Mouse (Mus musculus): ENCODE data around the gene Rpl7l1.
A peak's percentile ranks its signal among the peaks of the same experiment; 100 is the strongest.
"Not testable (repeated sequence)": the region's sequence is repeated elsewhere in the genome, so short reads cannot be mapped to it uniquely, and the experiment has no call there.

Rpl7l1 gene

DNA sequence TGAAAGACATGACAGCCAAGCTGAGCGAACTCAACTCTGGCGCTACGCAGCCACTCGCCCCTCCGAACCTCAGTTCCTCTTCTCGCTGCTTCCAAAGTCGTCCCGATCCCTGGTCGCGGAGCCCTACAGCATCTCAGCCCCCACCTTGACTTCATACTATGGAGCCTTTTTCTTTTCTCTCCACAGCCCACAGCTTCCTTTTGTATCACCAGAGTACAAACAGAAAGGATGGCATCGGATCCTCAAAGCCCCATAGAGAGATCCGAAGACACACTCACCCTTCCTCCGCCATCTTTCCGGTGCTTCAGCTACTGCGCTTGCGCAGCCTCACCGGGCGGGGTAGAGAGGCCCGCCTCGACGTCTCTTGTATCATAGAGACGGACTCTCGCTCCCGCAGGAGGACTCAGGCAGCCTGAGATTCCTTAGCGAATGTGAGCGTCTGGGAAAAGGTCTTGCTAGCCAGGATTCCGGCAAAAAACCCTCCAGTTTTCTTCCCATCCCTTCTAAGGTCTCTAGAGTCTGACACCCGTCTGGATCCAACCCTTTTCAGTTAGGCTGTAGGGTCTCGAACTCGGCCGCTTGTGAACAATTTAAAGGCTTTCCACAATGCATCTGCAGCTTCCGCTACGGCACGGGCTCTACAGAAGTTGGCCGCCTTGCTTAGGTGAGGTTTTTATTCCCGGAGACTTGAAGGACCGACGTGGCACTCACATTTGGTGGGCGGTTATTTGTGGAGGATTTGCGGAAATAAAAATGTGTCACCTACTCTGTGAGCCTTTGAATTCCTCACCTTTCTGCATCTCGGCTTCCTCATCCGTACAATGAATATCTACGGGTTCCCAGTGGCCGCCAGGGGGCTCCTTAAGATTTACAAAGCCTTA, at the start of gene Rpl7l1:
TSS of gene Rpl7l1 (minus strand) at position 332 of the 881 bp plus-strand sequence.
- DNase-seq = peak; percentile 89

DNA sequence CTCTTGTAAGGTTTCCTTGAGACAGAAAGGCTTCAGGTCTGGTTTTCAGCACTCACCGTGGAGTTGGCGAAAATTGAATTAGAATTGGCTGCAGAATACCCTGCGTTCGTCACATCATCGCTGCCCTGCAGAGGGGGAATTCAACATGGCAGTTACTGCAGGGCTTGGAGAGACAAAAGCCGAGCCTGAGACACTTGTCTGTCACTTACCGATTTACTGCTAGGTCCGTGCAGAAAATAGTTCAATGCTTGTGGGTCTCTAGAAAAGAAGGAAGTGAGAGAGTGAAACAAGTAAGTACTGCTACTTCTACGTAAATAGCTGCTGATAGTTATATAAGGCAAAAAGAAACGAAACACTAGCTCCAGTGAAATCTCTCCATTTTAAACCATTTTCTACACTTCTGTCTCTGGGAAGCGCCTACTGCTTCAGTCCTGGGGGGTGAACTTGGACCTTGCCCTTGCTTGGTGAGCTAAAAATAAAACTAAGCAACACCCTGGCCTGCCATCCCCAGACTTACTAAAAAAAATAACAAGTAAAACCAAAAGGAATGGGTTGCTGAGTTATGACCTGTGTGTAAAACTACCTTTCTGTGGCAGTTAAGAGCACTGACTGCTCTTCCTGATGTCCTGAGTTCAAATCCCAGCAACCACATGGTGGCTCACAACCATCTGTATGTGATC, 47.5 kb upstream of the Rpl7l1 start:
- no peak for DNase-seq

DNA sequence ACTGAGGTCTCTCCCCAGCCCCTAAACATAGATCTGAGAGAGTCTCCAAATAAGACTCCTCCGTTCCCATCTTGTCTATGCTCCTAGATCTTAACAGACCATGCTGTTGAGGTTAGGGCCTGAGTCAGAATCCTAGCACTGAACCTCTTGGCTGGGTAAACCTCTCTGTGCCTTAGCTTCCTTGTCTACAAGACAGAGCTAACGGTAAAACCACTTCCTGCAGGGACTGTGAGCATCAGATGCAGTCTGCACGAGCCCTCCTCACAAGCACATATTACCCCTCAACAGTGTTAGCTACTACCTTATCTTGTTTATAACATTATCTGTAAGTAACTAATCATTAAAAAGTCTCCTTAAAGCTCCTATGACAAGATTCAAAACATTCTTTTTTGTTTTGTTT, 46.5 kb upstream of the Rpl7l1 start:
- DNase-seq = no peak

DNA sequence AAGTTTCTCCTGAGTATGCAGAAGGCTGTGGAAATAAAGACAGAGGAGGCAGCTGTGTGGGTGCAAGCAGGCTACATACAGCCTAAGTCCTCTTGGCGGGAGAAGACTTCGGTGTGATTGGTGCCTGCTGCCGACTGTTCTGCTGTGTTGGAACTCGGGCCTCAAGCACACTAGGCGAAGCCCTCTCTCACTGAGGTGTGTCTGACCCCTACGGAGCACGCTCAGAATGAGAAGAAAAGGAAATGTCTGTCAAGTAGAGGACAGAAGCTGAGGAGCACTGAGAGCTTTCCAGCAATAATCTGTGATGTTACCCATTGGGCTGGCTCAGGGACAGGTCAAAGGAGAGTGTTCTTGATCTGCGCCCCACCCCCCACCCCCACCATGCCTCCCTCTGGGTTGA, 40.6 kb upstream of the Rpl7l1 start:
- no peak for DNase-seq

DNA sequence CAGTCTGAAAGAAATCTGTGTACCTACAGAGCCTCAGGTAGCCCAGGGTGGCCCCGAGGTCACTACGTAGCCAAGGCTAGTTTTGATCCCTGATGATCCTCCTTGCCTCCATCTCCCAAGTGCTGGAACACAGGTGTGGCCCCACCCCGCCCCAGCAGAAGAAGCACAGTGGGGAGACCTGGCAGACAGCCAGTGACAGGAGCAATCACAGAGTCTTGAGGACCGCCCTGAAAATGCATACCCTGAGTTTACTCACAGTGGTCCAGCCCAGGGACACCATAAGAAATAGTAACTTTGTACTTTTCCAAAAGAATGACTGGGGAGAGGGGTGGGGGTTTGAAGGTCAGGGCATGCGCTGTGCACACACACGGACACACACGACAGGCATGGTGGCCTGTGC, 38.2 kb upstream of the Rpl7l1 start:
- DNase-seq = peak; percentile 22

DNA sequence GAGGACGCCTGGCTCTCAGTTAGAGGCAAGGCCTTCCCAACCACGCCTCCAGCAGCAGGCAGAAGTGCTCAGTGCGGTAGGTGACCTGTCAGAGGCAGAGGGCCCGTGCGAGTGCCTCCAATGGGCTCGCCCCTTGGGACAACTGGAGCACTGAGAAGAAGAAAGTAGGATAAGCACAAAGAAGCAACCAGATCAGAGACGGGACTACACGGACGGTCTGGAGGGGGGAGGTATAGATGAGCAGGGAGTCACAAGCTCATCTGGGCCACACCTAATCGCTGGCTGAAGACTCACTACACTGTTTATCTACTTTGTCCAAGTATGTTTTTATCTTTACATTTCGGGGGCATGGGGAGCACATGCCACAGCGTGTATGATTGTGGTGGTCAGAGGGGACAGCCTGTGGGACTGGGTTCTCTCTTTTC, 35.3 kb upstream of the Rpl7l1 start:
- no peak for DNase-seq

DNA sequence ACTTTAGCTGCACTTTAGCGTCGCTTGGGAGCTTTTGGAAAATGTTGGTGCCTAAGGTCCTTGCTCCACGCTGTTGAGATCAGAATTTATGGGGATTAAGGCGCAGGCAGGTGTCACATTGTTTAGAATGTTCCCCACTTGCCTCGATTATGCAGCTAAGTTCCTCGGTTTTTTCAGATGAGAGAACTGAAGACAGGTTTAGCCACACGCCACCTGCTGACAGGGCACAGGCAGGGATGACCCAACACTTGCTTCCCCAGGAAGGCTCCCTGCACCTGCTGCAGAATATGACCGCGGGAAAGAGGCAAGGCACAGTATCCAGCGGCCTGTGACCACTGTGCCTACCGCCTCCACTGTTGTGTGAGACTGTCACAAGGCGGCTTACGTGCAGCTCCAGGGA, 33.8 kb upstream of the Rpl7l1 start:
- no peak for DNase-seq

DNA sequence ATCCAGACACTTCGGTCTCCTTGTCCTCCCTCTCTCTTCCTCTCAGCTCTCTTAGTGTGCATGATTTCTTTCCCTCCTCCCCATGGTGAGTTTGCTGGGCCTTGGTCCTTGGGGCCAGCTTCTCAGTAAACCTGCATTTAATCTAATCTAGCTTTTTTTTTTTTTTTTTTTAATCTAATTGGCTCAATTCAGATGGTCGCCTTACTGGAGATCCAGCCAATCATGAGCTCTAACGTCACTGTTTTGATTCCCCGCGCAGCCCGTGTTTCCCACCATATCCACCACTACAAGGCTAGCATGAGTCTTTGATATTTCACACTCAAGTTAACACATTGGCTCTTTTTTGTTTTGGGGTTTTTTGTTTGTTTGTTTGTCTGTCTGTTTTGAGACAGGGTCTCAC, 32.0 kb upstream of the Rpl7l1 start:
- no peak for DNase-seq

DNA sequence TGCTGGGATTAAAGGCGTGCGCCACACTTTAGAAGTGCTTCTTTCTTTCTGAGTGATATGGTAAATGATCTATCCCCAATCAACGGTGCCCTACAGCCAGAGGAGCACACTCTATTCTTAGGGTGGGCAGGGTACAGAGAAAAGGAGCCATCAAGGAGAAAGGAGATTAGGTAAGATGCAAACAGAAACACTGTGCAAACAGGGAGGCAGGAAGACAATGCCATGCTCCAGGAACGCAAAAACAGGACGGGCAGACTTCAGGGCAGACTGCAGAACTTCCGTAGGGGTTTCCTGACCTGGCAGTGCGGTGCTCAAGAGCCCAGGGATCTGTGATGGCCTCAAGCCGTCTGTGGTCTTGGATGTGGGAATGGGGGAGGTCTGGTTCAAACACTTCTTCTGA, 31.2 kb upstream of the Rpl7l1 start:
- no peak for DNase-seq

DNA sequence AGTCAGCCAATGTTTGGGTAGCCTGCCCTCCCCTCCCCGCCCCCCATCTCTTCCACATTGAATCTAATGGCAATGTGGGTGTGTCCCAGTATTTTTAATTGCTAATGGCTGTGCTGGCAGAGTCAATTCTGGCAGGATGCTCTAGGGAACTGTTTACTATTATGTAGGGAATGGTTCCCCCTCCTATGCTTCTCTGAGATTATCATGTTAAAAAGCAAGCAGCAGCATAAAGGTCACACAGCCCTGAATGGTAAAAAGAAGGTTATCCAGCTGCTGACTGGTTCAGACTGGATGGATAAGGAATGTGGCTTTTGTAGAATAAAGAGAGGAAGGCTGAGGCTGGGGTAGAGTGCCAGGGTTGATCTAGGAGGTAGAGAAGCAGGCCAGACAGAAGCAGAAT, 30.0 kb upstream of the Rpl7l1 start:
- no peak for DNase-seq

DNA sequence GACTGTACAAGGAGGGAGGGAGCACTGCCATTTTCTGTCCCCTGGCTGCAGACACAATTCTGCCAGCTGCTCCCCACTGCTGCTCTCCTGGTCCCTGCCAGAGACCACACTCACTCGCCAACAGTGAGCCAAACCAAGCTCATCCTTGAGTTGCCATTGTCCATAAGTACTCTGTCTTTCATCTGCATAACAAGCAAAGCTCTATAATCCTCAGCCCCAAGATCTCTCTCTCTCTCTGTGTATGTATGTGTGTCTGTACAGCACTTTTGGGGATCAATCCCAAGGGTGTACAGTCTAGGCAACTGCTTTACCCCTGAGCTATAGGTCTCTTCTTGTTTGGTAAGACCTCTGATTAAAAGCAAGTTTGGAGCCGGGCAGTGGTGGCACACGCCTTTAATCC, 28.2 kb upstream of the Rpl7l1 start:
- no peak for DNase-seq

DNA sequence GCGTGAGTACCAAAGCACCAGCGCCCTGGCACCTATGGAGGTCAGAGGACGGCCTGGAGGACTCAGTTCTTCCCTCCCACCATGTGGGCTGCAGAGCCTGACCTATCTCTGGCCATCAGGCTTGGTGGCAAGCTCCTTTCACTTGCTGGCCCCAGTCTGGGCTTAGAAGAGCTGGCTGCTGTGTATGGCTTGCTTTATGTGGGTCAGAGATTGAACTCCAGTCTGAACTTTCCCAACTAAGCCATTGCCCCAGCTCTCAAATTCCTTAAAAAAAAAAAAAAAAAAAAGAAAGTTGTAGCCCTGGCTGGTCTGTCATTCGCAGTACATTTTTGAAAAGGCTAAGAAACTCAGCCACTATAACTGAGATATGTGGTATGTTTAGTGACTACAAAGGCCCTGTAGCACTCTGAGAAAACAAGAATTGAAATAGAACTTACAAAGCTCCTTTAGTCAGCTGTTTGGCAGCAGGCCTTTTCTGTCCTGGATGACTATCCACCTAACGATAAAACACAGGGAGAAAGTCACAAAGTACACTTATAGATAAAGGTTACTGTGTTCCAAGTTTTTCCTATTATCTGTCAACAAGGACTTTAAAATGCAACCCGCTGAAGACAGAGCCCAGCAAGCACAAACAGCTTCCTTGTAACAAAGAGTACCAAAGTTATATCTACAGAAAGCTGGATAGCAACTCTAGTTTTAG, 26.8 kb upstream of the Rpl7l1 start:
- no peak for DNase-seq

DNA sequence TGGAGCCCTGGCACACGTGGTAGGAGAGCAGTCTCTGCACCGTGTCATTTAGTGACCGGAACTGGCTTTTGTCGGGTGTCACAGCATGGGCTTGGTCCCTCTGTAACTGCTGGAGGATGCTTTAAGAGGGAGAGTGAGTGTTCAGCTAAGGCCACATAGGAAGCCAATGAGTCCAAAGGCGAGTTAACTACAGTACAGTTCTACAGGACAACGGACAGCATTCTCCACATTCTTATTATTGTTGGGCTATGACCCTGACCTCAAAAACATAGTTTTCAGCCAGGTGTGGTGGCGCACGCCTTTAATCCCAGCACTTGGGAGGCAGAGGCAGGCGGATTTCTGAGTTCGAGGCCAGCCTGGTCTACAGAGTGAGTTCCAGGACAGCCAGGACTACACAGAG, 25.9 kb upstream of the Rpl7l1 start:
- no peak for DNase-seq

DNA sequence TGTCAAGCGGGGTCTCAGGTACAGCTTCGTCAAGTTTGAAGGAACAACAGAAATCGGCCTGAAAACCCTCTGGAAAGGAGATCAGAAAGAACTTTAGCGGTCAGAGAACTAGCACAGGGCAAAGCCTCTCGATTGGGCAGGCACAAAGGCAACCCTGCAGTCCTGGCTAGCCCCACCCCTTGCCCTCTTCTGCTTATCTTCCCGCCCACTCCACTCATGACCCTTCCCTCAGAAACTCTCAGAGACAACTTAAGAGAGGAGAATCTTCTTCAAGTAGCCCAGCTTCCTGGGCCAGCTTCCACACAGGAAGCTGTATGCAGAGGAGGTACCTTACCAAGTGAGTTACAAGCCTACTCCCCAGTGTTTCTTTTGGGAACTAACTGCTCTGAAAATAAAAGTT, 19.3 kb upstream of the Rpl7l1 start:
- DNase-seq = no peak

DNA sequence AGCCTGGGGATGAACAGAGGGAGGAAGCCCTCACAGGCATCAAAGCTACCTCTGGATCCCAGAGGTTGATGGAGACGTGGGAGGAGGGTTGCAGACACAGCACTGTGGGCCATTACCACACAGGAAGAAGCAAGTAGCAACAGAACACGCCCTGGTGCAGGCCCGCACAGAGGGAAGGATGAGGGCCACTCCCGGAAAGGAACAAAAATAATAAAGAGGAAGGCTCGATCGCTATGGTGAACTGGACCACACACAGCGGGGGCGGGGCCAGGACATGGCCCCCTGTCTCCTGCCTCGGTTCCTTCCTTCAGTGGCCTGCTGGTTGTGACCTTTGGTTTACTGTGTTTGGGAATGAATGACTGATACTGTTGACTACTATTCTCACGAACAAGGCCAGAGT, 17.2 kb upstream of the Rpl7l1 start:
- DNase-seq = no peak

DNA sequence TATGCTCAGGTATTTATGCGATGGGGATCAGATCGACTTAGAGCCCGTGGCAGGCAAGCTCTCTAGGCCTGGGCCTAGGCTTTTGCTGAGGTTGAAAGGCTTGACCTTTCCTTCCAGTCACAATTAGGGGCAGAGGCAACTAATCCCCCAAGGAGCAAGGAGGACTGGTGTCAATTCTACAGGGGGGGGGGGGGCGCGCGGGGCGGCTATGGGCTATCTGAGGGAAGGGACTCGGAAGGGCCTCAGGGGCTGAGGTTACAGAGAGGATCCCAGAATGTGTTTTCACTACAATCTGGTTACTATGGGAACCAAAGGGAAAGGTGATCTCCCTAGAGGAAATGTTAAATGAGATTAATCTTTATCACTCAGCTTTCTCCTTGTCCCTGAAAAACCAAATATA, 14.9 kb upstream of the Rpl7l1 start:
- DNase-seq = no peak

DNA sequence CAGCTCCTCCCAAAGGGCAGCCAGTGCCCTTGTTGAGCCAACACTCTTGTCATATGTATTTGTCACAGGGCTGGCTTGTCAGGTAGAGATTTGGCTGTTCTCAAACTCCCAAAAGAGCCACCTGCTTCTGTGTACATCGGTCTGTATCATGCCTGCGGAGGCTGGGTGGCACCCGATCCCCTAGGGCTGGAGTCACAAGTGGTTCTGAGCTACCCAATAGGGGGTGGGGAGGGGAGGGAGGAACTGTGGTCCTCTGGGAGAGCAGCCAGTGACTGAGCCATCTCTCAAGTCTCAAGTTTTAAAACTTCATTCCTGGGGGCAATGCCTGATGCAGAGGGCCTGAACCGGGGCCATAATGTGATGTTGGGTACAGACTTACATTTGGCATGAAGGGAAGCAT, 14.3 kb upstream of the Rpl7l1 start:
- DNase-seq = no peak

DNA sequence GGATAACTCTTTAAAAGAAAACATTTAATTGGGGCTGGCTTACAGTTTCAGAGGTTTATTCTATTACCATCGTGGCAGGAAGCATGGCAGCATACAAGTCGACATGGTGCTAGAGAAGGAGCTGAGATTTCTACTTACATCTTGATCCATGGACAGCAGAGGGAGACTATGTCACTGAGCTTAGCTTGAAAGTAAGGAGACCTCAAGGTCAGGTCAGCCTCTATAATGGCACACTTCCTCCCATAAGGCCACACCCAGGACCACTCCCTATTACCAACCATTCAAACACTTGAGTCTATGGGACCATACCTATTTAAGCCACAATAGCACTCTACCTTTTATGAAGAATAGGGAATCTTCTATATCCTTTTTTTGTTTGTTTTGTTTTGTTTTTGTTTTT, 10.5 kb upstream of the Rpl7l1 start:
- no peak for DNase-seq

DNA sequence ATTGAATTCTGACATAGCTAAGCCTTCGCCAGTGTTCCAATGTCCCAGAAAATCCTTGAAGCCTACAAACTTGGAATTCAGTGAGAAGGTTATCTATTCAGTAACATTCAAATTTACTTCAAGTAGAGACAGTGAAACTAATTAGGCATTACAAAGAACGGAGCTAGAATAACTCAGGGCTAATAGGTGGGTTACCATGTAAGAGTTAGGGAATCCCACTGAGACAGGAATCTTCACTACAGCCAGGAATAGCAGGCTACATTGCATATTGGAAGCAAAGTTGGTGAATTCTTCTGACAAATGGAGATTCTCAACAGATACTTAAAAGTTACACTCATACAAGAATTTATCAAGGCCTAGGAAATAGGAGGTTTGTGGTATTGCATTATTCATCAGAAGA, 5.5 kb upstream of the Rpl7l1 start:
- not testable (repeated sequence) for DNase-seq

DNA sequence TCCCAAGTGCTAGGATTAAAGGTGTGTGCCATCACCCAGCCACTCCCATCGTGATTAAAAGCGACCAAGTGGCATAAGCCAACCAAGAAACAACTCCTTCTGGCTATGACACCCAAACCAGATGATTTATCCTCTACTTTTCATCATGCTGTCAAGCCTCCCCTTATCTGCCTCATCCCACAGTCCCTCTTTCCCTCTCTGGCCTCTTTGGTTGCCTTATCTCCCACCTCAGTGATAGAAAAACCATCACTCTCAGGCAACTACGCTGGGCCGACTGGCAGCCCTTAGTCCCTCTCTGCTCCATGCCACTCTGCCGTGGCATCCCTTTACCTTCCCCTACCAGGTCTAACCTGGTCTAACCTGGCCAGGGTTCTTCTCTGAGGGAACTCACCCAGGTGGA, 4.5 kb upstream of the Rpl7l1 start:
- no peak for DNase-seq

DNA sequence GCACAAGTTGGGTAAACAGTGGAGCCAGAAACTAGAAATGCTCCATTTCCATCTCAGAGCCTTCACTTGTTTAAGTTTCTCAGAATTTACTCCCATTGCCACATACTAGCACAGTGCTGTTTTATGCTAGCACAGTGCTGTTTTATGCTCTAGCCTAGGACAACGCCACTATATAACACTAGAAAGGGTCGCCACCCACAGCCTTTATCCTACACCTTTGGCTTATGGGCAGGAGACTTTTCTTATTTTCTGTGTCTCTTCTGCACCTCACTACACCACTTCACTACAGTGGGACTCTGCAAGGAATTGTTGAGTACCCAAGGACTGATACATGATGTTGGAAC, 722 bp upstream of the Rpl7l1 start:
- DNase-seq = no peak

DNA sequence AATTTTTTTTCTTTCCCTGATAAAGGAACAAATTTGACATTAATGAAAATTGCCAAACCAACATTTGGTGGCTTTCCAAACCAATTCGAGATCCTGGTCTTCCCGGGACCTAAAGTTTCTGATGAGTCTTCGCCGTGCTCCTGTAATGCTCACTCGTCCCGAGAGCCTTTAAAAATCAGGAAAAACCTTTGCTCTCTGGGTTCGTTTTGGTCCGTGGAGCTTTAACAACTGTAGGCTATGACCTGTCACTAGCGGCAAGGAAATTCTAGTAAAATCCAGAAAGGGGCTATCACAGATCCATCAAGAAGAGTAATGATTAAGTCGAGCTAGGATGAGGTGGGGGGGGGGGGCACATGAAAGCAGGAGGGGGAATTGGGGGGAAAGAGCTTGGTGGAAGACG, 596 bp downstream of the Rpl7l1 start:
- DNase-seq = no peak

DNA sequence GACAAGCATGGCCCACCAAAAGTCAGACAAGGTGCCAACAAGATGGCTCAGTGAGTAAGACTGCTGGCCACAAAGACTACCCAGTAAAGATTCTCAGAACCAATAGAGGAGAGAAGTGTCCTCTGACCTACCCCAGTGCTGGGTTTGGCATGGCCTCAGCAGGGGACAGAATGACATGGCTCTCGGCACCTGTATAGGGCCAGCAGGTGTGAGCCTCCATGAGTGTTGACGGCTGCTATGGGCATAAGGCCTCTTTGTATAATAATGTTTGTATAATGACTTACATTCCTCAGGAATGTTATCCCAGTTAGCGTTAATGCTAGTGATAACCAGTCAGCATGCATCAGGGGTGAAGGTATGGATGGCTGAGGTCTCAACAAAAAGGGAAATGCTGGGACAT, 6.4 kb downstream of the Rpl7l1 start:
- no peak for DNase-seq

DNA sequence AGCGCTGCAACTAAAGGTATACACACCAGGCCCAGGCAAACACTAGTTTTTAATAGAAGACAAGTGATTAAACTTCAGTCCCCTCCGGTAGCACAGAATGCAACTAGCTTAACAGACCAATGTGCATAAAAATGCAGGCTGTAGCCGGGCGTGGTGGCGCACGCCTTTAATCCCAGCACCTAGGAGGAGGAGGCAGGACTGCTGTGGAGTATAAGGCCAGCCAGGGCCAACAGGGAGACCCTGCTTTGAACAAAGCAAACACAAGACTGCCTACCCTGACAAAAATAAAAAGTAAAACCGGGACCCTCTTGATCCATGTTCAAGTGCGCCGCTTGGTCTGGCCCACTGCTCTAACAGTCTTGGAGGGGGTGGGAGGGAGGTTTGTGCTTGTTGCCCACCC, 7.4 kb downstream of the Rpl7l1 start:
- no peak for DNase-seq

All from cerebellum, adult 11 months (tissue).